Mouse (Mus musculus) liver, adult 2 months (tissue): ENCODE measurements around the gene 1700020D05Rik. TPM values are rescaled to one million over a fixed set of nuclear protein-coding genes. Genes with fewer than 3 reads are reported as not detected.

Experiments
- DNase-seq: peaks from one replicate; pipeline ENCODE4 v3.0.0-alpha.2; 2011; ENCODE audit warnings: low read depth, low spot score; ENCODE audit errors: extremely low read depth
- H3K27ac ChIP-seq: fragments of 200-500 bp; replicated peaks from 2 replicates; pipeline ENCODE4 v1.5.1; 2012; ENCODE audit warnings: low read depth, mild to moderate bottlenecking, control low read depth, inconsistent platforms, low read length; ENCODE audit not compliant: insufficient read depth
- H3K27me3 ChIP-seq: fragments of 200-500 bp; 2 replicates; pipeline ENCODE4 v1.6.1; 2012; ENCODE audit warnings: mild to moderate bottlenecking, moderate library complexity, low read length, inconsistent platforms; ENCODE audit not compliant: control insufficient read depth, insufficient read depth
- H3K36me3 ChIP-seq: fragments of 200-500 bp; 2 replicates; pipeline ENCODE4 v1.6.1; 2012; ENCODE audit warnings: low read length, inconsistent platforms; ENCODE audit not compliant: control insufficient read depth, insufficient read depth
- H3K4me1 ChIP-seq: fragments of 200-500 bp; 2 replicates; pipeline ENCODE4 v1.6.1; 2011; ENCODE audit warnings: low read length; ENCODE audit not compliant: control insufficient read depth, insufficient read depth
- H3K4me3 ChIP-seq: fragments of 200-500 bp; 2 replicates; pipeline ENCODE4 v1.5.1; 2011; ENCODE audit warnings: low read depth, mild to moderate bottlenecking, control low read depth, low read length, moderate library complexity; ENCODE audit not compliant: insufficient read depth
- H3K79me2 ChIP-seq: fragments of 200-500 bp; 2 replicates; pipeline ENCODE4 v1.6.1; 2012; ENCODE audit warnings: inconsistent platforms, mild to moderate bottlenecking, low read length, moderate library complexity; ENCODE audit not compliant: control insufficient read depth, insufficient read depth
- H3K9ac ChIP-seq: fragments of 200-500 bp; 2 replicates; pipeline ENCODE4 v1.6.1; 2012; ENCODE audit warnings: low read depth, mild to moderate bottlenecking, control low read depth, inconsistent platforms, low read length
- CTCF ChIP-seq: fragments of 200-500 bp; IDR thresholded peaks from 2 replicates; pipeline ENCODE4 v1.5.1; 2011; ENCODE audit warnings: low read depth, low read length, control low read depth
- POLR2A ChIP-seq: fragments of 200-500 bp; IDR thresholded peaks from 2 replicates; pipeline ENCODE4 v1.6.1; 2011; ENCODE audit warnings: low read length, control low read depth; ENCODE audit not compliant: insufficient read depth; ENCODE audit errors: extremely low read depth
- WGBS: fragments of 180-500 bp; shearing (Covaris S2); methylation state at CpG from one replicate; pipeline ENCODE4 v1.1.7; 2018; 5-methylcytosine and 5-hydroxymethylcytosine counted together
- polyA plus RNA-seq: library from polyadenylated mRNA; depleted of rRNA; stranded (reverse); fragments of >200 nt; gene quantifications from 2 replicates; pipeline ENCODE4 v1.2.3, GENCODE M21; 2012
- total RNA-seq: library from RNA; depleted of rRNA; stranded (reverse); fragments of >200 nt; gene quantifications from 2 replicates; pipeline ENCODE4 v1.2.3, GENCODE M21; 2014

1700020D05Rik gene
- total and polyA plus RNA-seq, 2 experiments, result 0.59 to 0.83 TPM

- H3K4me1 ChIP-seq, result peaks cover 8% of the 10 kb centered on the region
- H3K79me2 ChIP-seq, result peaks cover 15% of the 10 kb centered on the region; the same call in 1 of the 2 replicates
- H3K27ac ChIP-seq, result no peak overlapping the region
- no peak overlapping the region for H3K4me3 ChIP-seq
- no peak overlapping the region; the same call in 1 of the 2 replicates for H3K9ac ChIP-seq
- H3K36me3 ChIP-seq, result no peaks in the 10 kb centered on the region
- no peaks in the 10 kb centered on the region for H3K27me3 ChIP-seq
- DNase-seq, result no peak
- 21% methylated on average over 3 of the region's 3 CpGs for WGBS
- TF ChIP-seq POLR2A (no peak), CTCF (no peak)
Measured at GRCm38 (mm10) chr19:5459896-5460295, 43.7 kb downstream of the 1700020D05Rik start.

DNA sequence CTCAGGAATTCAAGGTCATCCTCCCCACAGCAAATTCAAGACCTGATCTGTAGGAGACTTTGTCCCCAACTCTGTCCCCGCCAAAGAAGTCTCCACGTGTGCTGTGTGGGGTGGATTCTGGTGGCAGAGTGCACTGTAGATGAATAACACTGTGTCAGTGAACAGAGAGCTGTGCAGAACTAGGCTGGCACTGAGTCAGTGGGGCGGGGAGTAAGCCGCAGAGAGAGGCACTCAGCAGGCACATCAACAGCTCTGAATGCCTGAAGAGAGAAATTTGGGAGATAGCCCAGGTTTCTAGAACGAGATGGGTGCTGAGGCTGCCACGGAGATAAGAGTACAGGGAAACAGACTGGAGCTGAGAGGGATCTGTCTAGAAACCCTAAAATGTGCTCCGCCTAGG, 44.6 kb downstream of the 1700020D05Rik start:
- Histone ChIP-seq H3K9ac (no peak overlapping the region), H3K27ac (no peak overlapping the region), H3K4me3 (no peak overlapping the region), H3K27me3 (no peaks in the 10 kb centered on the region), H3K79me2 (peaks cover 15% of the 10 kb centered on the region; the same call in 1 of the 2 replicates), H3K4me1 (peaks cover 8% of the 10 kb centered on the region), H3K36me3 (no peaks in the 10 kb centered on the region)
- 75% methylated on average over 7 of the region's 7 CpGs for WGBS
- TF ChIP-seq POLR2A (no peak), CTCF (no peak)
- DNase-seq, result no peak

- peaks cover 8% of the 10 kb centered on the region for H3K4me1 ChIP-seq
- no peaks in the 10 kb centered on the region for H3K36me3 ChIP-seq
- peaks cover 15% of the 10 kb centered on the region; the same call in 1 of the 2 replicates for H3K79me2 ChIP-seq
- peak; percentile 56 for DNase-seq
- WGBS, result 12% methylated on average over 14 of the region's 14 CpGs
- peak within 1 kb of the TSS; percentile 93 for H3K9ac ChIP-seq
- no peak for TF ChIP-seq CTCF
- TF ChIP-seq POLR2A, result no peak
- peak within 1 kb of the TSS; percentile 86 for H3K27ac ChIP-seq
- peak within 1 kb of the TSS; percentile 87 for H3K4me3 ChIP-seq
- no peaks in the 10 kb centered on the region for H3K27me3 ChIP-seq
Measured at GRCm38 (mm10) chr19:5457746-5458442, 45.7 kb downstream of the 1700020D05Rik start, which contains the start of gene Ccdc85b. Gene Ccdc85b, minus strand, starts transcription at chr19:5457894.

- TF ChIP-seq CTCF (no peak), POLR2A (peak; percentile 90)
- peaks cover 15% of the 10 kb centered on the region; the same call in 1 of the 2 replicates for H3K79me2 ChIP-seq
- H3K36me3 ChIP-seq, result no peaks in the 10 kb centered on the region
- DNase-seq, result peak; percentile 68
- peaks cover 8% of the 10 kb centered on the region for H3K4me1 ChIP-seq
- H3K9ac ChIP-seq, result peak overlapping the region; percentile 93
- H3K27me3 ChIP-seq, result no peaks in the 10 kb centered on the region
- H3K4me3 ChIP-seq, result peak overlapping the region; percentile 87
- 1% methylated on average over 70 of the region's 70 CpGs for WGBS
- H3K27ac ChIP-seq, result peak overlapping the region; percentile 86
Measured at GRCm38 (mm10) chr19:5456922-5457745, 46.5 kb downstream of the 1700020D05Rik start.

DNA sequence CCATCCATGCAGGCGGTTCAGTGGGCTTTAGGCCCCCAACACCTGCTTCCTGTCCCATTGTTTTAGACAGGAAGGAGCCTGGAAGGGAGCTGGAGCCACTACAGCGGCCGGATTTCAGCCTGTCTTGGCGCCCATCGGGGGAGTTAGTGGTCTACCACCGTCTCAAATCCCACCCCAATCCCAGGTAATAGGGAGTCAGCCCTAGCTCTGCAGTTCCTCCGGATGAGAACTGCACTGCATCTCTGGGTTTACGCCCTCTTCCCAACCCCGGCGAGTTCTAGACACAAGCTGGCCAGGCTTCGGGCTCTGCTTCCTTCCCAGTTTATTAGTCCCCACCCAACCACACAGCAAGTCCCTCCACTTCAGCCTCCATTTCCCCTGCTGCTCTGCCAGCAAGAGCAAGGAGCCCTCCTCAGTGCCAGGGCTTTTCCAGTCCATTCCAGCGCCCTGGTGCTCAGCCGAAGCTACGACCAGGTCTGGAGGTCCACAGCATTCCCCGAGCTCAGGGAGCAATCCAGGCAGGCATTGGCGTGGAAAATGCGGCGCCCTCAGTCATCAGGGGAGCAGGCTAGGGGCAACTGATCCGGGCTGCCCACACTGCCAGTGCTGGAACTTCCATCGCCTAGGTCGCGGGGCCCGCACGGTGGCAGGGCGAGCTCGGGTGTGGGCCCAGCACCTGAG, 47.2 kb downstream of the 1700020D05Rik start:
- DNase-seq, result no peak
- Histone ChIP-seq H3K27me3 (no peaks in the 10 kb centered on the region), H3K4me3 (peak overlapping the region; percentile 87), H3K36me3 (no peaks in the 10 kb centered on the region), H3K27ac (peak overlapping the region; percentile 86), H3K4me1 (peaks cover 8% of the 10 kb centered on the region), H3K9ac (peak overlapping the region; percentile 93), H3K79me2 (peaks cover 15% of the 10 kb centered on the region; the same call in 1 of the 2 replicates)
- TF ChIP-seq POLR2A, result no peak
- no peak for TF ChIP-seq CTCF
- WGBS, result 16% methylated on average over 26 of the region's 26 CpGs
